Mouse (Mus musculus): ENCODE results near the gene Wdr78. TPM values are rescaled to one million over a fixed set of nuclear protein-coding genes. Genes with fewer than 3 reads are reported as not detected.
A peak's percentile ranks its signal among the peaks of the same experiment; 100 is the strongest.

Wdr78 gene
- 0.46 and 0.74 TPM in 2 replicates for total RNA-seq (2014; rRNA removed)
- polyA plus RNA-seq (2012; rRNA removed) = 0.10 and 0.22 TPM in 2 replicates

- H3K79me2 ChIP-seq (ENCODE audit: control insufficient read depth, insufficient read depth, low read length) = peaks cover 4% of the 10 kb centered on the region; the same call in 1 of the 2 replicates
- peak within 1 kb of the TSS; percentile 81 for H3K9ac ChIP-seq (ENCODE audit: low read depth, low read length)
- 0 out of 2 replicates have a peak, but pooled peaks have one; percentile 15 for TF ChIP-seq POLR2A (IDR thresholded peaks at IDR 0.05; ENCODE audit: extremely low read depth, insufficient read depth, low read length)
- TF ChIP-seq CTCF (IDR thresholded peaks at IDR 0.05; ENCODE audit: low read depth, low read length) = no peak
- H3K36me3 ChIP-seq (ENCODE audit: control insufficient read depth, insufficient read depth, low read length) = no peaks in the 10 kb centered on the region
- peak within 1 kb of the TSS; percentile 88 for H3K27ac ChIP-seq (replicated peaks; ENCODE audit: insufficient read depth, low read depth, low read length)
- DNase-seq (ENCODE audit: extremely low read depth, low read depth, low spot score) = peak; percentile 83
- no peaks in the 10 kb centered on the region for H3K27me3 ChIP-seq (ENCODE audit: control insufficient read depth, insufficient read depth, low read length)
- H3K4me1 ChIP-seq (ENCODE audit: control insufficient read depth, insufficient read depth, low read length) = peaks cover 11% of the 10 kb centered on the region
- peak within 1 kb of the TSS; percentile 94 for H3K4me3 ChIP-seq (ENCODE audit: insufficient read depth, low read depth, low read length)
- under 1% methylated on average over 90 of the region's 90 CpGs for WGBS
Measured at GRCm38 (mm10) chr4:103114184-103115111, at the start of gene Wdr78, which contains the start of gene Mier1. Wdr78 (minus strand) TSS chr4:103114555. Mier1 (plus strand) TSS chr4:103114390.

- DNase-seq (ENCODE audit: extremely low read depth, low read depth, low spot score) = no peak
- Histone ChIP-seq H3K9ac (ENCODE audit: low read depth, low read length) (no peak overlapping the region), H3K4me1 (ENCODE audit: control insufficient read depth, insufficient read depth, low read length) (no peaks in the 10 kb centered on the region), H3K4me3 (ENCODE audit: insufficient read depth, low read depth, low read length) (no peak overlapping the region), H3K79me2 (ENCODE audit: control insufficient read depth, insufficient read depth, low read length) (no peaks in the 10 kb centered on the region), H3K27ac (replicated peaks; ENCODE audit: insufficient read depth, low read depth, low read length) (no peak overlapping the region), H3K36me3 (ENCODE audit: control insufficient read depth, insufficient read depth, low read length) (peaks cover 63% of the 10 kb centered on the region), H3K27me3 (ENCODE audit: control insufficient read depth, insufficient read depth, low read length) (no peaks in the 10 kb centered on the region)
- WGBS = 94% methylated on average over 4 of the region's 4 CpGs
- TF ChIP-seq CTCF (IDR thresholded peaks at IDR 0.05; ENCODE audit: low read depth, low read length) (no peak), POLR2A (IDR thresholded peaks at IDR 0.05; ENCODE audit: extremely low read depth, insufficient read depth, low read length) (no peak)
Measured at GRCm38 (mm10) chr4:103158781-103159180, 44.4 kb upstream of the Wdr78 start.

GRCm38 (mm10) chr4:103151946-103152345 lies 37.6 kb upstream of the Wdr78 start:
- WGBS = 95% methylated on average over 5 of the region's 5 CpGs
- peaks cover 74% of the 10 kb centered on the region for H3K36me3 ChIP-seq (ENCODE audit: control insufficient read depth, insufficient read depth, low read length)
- H3K9ac ChIP-seq (ENCODE audit: low read depth, low read length) = no peak overlapping the region
- H3K27me3 ChIP-seq (ENCODE audit: control insufficient read depth, insufficient read depth, low read length) = no peaks in the 10 kb centered on the region
- H3K4me1 ChIP-seq (ENCODE audit: control insufficient read depth, insufficient read depth, low read length) = no peaks in the 10 kb centered on the region
- H3K27ac ChIP-seq (replicated peaks; ENCODE audit: insufficient read depth, low read depth, low read length) = no peak overlapping the region
- no peak overlapping the region for H3K4me3 ChIP-seq (ENCODE audit: insufficient read depth, low read depth, low read length)
- no peaks in the 10 kb centered on the region; the same call in 1 of the 2 replicates for H3K79me2 ChIP-seq (ENCODE audit: control insufficient read depth, insufficient read depth, low read length)
- TF ChIP-seq POLR2A (IDR thresholded peaks at IDR 0.05; ENCODE audit: extremely low read depth, insufficient read depth, low read length) (no peak), CTCF (IDR thresholded peaks at IDR 0.05; ENCODE audit: low read depth, low read length) (no peak)
- DNase-seq (ENCODE audit: extremely low read depth, low read depth, low spot score) = no peak

- Histone ChIP-seq H3K27me3 (ENCODE audit: control insufficient read depth, insufficient read depth, low read length) (no peaks in the 10 kb centered on the region), H3K36me3 (ENCODE audit: control insufficient read depth, insufficient read depth, low read length) (peaks cover 58% of the 10 kb centered on the region), H3K4me1 (ENCODE audit: control insufficient read depth, insufficient read depth, low read length) (no peaks in the 10 kb centered on the region), H3K79me2 (ENCODE audit: control insufficient read depth, insufficient read depth, low read length) (no peaks in the 10 kb centered on the region; the same call in 1 of the 2 replicates), H3K27ac (replicated peaks; ENCODE audit: insufficient read depth, low read depth, low read length) (no peak overlapping the region), H3K4me3 (ENCODE audit: insufficient read depth, low read depth, low read length) (no peak overlapping the region), H3K9ac (ENCODE audit: low read depth, low read length) (no peak overlapping the region)
- no peak for DNase-seq (ENCODE audit: extremely low read depth, low read depth, low spot score)
- TF ChIP-seq POLR2A (IDR thresholded peaks at IDR 0.05; ENCODE audit: extremely low read depth, insufficient read depth, low read length) (no peak), CTCF (IDR thresholded peaks at IDR 0.05; ENCODE audit: low read depth, low read length) (peak; percentile 90)
- 49% methylated on average over 5 of the region's 5 CpGs for WGBS
Measured at GRCm38 (mm10) chr4:103146339-103146738, 32.0 kb upstream of the Wdr78 start.

- no peak overlapping the region for H3K27ac ChIP-seq (replicated peaks; ENCODE audit: insufficient read depth, low read depth, low read length)
- no peak overlapping the region for H3K4me3 ChIP-seq (ENCODE audit: insufficient read depth, low read depth, low read length)
- no peaks in the 10 kb centered on the region for H3K79me2 ChIP-seq (ENCODE audit: control insufficient read depth, insufficient read depth, low read length)
- 39% methylated on average over 1 of the region's 1 CpGs for WGBS
- no peak overlapping the region for H3K9ac ChIP-seq (ENCODE audit: low read depth, low read length)
- no peak for TF ChIP-seq POLR2A (IDR thresholded peaks at IDR 0.05; ENCODE audit: extremely low read depth, insufficient read depth, low read length)
- no peak for TF ChIP-seq CTCF (IDR thresholded peaks at IDR 0.05; ENCODE audit: low read depth, low read length)
- peaks cover 31% of the 10 kb centered on the region for H3K36me3 ChIP-seq (ENCODE audit: control insufficient read depth, insufficient read depth, low read length)
- H3K4me1 ChIP-seq (ENCODE audit: control insufficient read depth, insufficient read depth, low read length) = no peaks in the 10 kb centered on the region
- DNase-seq (ENCODE audit: extremely low read depth, low read depth, low spot score) = no peak
- no peaks in the 10 kb centered on the region for H3K27me3 ChIP-seq (ENCODE audit: control insufficient read depth, insufficient read depth, low read length)
Measured at GRCm38 (mm10) chr4:103136946-103137345, 22.6 kb upstream of the Wdr78 start.

Measured in liver, adult 2 months (tissue).